Mouse (Mus musculus) retina, adult 2 months (tissue): ENCODE measurements around the gene Cish.

Experiments
- DNase-seq: peaks from one replicate; pipeline ENCODE4 v3.0.0-alpha.2; 2012; ENCODE audit warnings: low read depth, low spot score

The Cish gene

DNA sequence AAGGTAGTCTGAATTCAATTTTAAA, at the start of gene Cish:
Gene Cish (plus strand): TSS at position 11 of the 25 bp plus-strand sequence.
- DNase-seq, result no peak

DNA sequence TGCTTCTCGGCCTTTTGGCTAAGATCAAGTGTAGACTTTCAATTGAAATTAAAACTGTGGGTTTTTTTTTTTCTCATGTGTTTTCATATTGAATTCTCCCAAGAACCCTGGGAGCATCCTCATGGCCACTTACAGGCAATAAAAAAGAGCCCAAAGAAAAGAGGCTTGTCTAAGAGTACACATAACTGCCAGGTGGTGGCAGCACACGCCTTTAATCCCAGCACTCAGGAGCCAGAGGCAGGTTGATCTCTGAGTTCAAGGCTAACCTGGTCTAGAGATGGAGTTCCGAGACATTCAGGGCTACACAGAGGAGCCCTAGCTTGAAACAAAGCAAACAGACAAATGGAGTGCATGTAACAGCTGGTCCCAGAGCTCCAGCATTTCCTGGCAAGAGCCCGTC, 49.7 kb upstream of the Cish start:
- no peak for DNase-seq

DNA sequence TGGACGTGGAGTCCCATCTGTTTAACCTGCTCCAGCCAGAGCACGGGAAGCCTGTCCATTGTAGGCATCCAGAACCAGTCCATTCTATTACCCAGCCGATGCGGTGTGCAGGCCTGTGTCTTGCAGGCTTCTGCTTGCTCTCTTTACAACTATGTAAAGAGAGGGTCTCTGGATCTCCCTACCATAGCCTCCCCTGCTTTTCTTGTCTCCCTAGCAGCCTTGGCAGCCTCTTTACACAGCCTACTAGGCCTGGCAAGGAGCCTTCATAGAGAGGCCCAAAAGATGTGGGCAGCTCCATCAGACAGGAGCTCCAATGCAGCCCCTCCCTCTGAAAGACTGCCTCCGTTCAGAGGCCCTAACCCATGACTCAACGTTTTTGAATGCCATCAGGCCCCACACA, 46.7 kb upstream of the Cish start:
- no peak for DNase-seq

DNA sequence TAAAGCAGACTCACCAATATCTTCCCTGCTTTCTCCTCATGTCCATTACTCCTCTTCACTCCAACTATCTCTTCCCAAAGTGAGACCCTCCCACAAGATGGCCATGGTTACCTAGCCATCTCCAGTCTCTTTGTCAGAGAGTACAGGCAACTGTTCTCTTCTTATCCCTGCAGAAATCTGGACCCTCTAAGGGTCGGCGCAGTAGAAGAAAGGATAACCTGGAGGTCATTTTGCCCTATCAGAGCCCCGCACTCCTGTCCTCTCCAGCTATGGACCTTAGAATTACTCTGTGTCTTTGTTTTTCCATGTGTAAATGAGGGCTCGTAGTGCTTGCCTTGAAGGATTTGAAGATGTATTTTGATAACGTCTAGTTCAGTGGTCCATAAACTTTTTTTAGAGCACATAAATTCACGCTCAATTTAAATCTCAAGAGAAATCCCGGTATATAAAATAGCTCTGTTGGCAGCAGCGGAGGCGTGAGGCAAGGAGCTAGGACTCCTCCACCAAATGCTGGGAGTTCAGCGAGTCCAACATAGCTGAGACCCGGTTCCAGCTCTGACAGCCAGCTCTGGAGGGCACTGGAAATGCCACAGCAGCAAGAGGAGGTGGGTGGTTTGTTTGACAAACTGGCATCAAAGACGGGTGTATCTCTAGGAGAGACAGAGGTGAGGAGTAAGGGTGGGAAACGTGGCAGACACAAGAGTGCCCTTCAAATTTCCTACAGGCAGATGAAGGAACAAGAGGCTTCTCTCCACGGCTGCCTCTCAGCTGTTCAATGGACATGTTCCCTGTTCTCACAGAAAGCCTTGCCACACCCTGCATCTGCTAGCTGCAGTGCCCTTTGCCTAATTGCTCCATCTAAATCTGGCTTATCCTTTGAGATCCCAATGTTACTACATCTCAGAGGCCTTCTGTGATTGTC, 45.1 kb upstream of the Cish start:
- DNase-seq, result no peak

DNA sequence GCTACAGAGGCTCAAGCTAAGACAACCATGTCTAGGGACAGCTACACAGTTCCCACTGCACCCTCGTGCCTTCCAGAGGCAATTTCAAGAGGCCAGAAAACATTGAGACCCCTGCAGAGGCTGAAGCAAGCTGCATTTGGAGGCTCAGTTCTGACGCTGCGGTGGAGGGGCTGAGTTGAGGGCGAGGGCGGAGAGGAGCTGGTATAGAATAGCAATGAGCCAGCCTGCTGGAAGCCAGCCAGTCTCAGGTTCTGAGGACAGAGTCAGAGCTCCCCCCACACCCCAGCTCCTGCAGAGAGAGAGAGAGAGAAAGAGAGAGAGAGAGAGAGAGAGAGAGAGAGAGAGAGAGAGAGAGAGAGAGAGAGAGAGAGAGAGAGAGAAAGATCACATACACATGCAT, 43.7 kb upstream of the Cish start:
- no peak for DNase-seq

DNA sequence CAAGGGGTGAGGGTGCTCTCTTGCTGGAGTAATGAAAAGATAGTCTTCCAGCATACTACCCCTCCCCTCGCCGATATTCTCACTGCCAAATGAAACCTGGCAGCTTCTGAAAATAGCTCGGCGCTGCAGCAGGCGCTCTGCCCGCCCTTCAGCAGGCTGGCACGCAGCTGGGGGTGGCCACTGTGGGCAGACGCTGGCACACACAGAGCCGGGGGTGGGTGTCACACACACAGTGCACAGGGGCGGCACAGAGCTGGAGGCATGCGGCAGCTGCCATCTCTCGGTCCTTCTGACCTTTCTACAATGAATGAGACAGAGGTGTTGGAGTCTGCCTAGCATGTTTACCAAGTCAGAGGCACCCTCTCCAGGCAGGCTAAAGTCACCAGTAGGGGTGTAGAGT, 41.4 kb upstream of the Cish start:
- no peak for DNase-seq

DNA sequence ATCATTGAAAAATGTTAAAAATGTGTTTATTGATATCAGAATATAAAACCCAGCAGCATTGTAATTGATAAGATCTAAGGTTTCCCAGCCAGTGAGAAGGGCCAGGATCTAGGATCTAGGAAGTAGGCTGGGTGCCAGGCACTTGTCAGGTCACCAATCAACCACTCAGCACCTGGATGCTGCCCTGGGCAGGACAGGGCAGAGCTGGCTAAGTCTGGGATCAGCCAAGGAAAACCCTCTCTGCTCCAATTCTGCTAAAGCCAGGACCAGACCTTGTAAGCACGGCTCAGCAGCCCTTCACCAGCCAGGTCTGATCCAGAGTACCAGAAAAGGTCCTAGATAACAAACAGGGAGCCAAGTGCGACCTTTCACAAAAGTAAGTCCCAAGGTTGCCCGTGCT, 40.9 kb upstream of the Cish start:
- no peak for DNase-seq

DNA sequence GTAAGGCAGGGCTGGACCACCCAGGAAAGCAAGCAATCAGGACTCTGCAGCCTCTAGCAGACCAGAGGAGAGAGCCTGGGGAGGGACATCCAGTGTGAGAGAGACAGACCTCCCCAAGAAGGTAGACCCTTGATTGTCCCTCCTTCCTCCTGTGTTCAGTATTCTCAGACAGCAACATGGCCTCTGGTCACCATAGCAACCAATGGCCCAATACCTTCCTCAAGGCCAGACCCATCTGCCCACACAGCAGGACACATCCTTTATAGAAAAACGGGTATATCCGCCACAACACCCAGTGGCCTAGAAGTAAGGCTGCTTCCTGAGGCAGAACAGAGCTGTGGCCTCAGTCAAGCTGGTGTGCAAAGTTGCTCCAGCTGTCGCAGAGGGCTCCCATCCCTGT, 40.2 kb upstream of the Cish start:
- no peak for DNase-seq

DNA sequence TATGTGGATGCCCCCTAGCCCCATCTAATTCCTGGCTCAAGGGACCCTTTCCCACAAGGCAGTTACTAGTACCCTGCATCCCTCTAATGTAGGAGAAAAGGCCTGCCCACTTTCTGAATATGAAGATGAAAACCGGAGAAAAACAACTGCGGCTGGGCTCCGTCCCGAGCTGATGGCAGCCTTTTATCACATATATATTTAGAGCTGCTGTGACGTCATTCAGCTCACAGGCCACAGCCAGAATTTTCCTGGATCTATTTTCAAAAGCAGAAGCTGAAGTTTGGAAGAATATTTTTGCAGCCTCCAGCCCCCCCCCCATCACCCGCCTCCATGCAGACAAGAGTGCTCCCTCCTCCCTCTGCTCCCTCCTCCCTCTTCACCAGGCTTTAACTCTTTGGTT, 36.3 kb upstream of the Cish start:
- DNase-seq, result no peak

DNA sequence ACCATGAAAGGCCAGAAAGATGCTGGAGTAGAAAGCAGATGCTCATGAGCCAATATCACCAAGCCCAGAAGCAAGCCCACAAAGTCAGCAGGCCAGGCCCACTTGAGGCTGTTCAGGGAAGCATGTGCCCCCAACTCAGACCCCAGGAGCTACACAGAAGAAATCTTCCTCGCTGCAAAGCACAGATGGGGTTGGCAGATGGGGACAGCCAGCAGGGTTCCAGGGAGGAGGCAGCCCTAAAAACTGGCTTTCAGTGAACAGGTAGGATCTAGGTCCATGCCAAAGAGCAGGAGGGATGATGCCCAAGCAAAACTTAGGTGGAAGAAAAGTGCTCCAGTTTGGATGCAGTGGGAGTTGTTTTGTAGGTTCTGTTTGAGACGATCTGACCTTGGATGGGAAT, 35.4 kb upstream of the Cish start:
- no peak for DNase-seq

DNA sequence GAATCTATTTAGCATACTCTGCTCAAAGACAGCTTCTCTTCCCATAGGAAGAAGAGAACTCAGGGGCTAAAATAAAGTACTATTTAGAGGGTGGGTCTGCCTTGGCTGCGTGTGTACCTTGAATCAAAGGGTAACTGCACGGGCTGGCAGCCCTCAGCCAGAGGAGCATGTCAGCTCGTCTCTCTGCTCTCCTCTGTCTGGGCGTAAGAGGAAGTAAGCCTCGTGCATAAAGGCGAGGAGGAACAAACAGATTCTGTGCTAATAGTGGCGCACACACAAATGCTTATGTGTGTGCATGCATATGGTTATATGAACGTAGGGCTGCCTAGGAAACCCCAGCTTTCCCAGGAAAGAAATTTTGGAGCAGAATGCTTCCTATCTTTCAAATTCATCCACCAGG, 35.0 kb upstream of the Cish start:
- DNase-seq, result no peak

DNA sequence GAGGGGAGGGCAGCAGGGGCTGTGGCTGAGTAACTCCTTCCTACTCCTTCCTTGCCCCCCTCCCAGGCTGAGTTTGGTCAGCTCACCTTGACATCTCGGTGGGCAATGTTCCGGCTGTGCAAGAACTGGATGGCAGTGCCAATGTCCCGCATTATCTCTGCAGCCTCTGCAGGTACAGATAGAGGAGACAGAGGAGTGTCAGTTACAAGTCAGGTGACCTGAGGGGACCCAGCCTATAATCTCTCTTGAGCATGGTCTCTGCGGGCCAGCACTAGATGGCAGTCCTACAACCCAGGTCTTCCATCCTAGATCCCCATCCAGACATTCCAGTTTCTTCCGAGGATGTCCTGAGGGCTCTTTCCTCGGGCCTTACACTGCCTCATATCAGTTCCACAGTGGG, 34.0 kb upstream of the Cish start:
- no peak for DNase-seq

DNA sequence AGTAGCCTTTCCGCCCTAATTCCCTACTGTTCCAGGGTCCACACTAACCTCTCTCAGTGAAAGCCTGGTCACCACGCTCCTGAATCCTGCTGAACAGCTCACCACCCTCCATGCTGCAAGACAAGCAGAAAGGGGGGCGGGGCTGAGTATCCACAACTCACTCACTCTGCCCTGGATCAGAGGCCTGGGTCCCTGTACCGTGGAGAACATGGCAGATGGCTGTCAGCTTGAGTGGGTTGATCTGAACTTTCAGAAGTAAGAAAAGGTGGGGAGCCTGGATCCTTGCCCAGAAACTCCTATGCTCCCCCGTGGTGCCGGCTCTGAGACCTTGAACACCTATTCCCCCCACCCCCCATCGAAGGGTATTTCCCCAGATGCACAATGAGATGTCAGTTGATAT, 33.5 kb upstream of the Cish start:
- DNase-seq, result no peak

DNA sequence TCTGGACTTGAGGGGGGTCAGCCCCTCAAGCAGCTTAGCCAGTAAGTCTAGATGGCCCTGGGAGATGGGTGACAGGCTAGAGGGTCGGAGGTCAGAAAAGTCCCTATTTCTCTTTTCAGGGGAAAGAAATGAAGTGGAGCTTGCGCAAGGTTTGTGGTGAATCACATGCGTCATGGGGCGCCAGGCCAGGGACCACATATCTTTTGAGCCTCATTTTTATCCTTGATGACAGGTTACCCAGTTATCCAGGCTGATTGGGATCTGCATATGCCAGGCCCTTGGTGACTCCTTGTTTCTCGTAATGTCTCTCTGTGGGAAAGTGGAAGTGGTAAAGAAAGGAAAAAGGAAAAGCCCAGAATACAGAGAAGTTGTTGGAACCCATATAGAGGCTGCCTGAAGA, 31.9 kb upstream of the Cish start:
- DNase-seq, result no peak

DNA sequence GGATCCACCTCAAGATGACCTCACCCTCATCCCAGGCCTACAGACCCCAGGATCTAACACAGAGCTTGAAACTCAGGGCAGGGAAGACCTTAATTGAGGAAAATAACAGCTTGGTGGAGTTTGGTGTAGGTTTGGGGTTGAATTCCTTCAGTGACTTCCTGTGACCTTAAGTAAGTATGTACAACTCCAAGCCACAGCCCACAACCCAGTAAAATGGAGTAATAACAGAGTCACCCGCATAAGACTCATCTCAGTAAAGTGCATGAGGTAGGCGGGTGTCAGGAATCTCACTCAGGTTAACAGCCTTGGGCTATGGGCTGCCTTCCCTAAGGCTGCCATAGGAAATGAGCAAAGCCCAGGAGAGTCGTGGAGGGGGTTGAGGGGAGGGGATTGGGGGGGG, 31.1 kb upstream of the Cish start:
- DNase-seq, result no peak

DNA sequence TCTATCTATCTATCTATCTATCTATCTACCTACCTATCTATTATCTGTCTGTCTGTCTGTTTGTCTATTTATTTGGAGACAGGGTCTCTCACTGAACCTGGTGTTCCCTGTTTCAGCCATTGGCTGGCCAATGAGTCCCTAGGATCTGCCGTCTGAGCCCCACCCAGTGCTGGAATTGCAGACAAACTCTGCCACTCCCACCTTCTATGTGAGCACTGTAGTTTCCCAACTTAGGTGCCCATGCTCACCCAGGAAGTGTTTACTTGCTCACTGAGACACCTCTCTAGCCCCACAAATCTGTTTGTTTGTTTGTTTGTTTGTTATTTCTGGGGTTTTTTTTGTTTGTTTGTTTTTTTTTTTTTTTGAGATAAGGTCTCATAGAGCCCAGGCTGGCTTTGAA, 28.8 kb upstream of the Cish start:
- DNase-seq, result no peak

DNA sequence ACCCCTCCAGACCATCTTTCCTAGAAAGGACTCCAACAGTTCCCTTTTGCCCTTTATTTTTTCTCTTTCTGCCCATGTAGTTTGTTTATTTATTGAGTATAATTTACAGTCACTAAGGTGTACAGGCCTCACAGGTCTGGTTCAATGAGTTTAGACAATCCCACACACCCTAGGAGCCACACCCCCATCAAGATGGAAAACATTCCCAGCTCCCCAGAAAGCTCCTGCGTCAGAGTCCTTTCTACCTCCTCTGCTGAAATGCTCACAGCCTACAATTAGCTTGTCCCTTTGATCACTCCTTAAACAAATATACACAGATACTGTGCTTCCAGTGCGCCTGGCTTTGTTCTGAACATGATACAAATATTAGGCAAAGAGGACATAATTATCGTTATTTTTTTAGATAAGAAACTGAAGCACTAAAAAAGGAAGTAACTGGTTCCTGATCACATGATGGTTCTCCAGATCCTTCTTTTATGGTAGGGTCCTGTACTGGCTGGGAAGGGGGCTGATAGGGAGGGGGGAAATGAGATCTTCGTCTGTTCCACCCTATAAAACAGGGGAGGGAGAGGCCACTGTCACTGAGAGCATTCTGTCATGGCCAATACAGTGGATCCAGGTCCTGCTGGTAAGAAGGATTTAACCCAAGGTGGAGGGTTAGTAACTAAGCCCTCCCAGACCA, 28.0 kb upstream of the Cish start:
- DNase-seq, result no peak

DNA sequence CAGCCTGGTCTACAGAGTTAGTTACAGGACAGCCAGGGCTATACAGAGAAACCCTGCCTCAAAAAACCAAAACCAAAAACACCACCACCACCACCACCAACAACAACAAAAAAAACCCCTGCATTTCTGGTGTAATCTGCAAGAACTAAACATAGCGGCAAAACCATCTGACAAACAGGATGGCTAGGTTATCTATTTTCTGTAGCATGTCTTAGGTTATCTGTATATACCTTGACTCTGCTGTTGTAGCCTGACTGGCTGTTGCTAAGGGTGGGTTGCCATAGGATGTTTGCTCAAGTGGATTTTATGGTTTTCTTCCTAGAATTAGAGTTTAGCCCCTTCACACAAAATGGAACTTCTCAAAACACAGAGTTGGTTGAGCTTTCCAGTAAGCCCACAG, 26.1 kb upstream of the Cish start:
- DNase-seq, result no peak

DNA sequence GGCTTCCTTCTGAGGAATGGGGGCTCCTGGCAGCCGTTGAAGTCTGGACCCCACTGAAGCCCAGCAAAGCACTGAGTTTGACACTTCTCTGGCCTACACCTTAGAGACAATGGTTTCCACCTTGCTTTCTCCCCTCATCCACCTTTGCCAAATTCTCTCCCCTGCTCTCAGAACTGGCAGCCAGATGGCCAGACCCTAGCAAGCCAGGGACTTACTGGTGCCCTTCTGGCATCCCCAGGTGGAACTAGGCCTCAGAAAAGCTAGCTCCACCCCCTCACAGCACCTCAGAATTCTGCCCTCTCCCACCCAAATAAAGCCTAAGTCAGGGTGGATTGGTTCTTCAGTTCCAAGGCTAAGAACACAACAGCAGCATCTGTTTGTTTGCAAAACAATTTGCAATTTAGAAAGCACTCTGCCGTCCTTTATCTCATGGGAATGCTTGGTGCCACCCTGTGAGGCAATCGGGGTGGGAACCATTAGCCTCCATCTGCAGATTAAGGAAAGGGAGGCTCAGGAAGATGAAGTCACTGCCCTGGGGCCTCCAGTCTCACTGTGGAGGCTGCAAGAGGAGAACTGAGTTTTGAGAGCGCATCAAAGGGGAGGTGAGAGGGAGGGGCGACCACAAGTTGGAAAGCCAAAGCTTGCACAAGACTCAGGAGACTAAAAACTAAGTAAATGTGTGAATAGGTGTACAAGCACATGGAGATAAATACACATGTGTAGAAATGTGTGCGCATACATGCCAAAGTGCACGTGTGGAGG, 24.5 kb upstream of the Cish start:
- DNase-seq, result no peak

DNA sequence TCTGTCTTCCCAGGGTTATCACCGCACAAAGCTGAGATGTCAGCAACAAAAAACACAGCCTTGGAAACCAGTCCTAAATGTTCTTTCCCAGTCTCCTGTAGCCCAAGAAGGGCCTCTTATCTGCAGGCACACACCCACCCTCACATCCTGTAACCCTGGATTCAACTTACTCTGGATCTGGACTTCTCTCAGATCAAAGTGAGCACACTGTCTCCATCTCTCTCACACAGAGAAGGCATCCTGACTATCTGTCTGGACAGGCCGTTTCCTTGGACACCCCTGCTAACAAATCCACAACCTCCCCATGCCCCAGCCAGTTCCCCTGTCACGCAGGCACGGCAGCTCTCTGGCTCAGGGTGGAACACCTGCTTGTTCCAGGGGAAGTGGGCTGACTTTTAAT, 23.5 kb upstream of the Cish start:
- DNase-seq, result no peak

DNA sequence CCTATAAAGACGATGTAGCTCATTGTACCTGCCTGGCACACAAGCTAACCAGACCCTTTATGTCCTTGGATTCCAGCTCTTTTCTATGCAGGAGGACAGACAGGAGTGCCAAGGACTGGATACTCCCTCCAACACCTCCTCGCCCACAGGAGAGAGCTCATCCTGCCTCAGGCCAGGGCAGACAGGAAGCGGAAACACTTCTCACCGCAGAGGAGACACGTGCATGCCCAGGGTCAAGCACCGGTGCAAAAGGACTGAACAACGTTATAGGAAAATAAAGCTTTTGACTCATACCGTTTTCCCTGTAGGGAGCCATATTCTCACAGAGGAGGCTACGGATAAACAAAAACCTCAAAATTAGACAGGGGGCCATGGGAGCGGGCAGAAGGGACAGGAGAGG, 22.6 kb upstream of the Cish start:
- DNase-seq, result no peak

DNA sequence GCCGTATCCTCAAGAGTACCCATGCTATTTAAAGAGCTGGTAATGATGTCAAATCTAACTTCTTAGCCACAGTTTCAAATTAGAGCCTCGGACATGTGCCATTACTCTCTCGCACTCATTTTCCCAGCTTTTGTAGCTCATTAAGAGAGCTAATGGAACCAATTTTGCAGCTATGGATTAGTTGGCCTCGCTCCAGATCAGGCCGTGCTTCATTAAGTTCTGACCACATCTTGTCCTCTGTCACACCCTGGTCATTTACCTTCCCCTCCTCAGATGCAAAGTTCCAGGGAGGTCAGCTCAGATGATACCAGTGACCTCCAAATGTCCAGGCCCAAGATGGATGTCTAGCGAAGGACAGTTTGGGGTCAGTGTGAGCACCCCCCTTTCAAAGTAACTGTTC, 21.1 kb upstream of the Cish start:
- DNase-seq, result no peak

DNA sequence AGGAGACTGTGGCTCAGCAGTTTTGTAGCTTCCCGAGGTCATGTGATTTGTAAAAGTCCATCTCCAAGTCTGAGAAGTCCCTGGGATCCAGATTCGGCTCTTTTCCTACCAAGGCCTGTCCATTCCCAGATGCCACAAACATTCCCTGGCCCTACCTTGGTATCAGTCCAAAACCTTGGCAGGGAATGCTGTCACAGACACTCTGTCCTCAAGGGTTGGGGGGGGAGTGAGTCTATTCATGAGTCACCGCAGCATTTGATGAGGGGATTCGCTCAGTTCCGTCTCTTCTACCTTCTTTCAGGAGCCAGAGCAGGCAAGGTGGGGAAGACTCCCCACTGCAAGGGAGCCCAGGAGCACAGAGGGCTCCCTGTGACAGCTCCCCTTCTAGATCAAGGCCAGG, 20.1 kb upstream of the Cish start:
- no peak for DNase-seq
